Mouse (Mus musculus) gastrocnemius, postnatal 10 days (tissue): Measurements from ENCODE around the gene Slc7a1. TPM values are rescaled to one million over a fixed set of nuclear protein-coding genes. Genes with fewer than 3 reads are reported as not detected.
"Not testable (repeated sequence)": the region's sequence is repeated elsewhere in the genome, so short reads cannot be mapped to it uniquely, and the experiment has no call there.

ENCODE experiments used
- DNase-seq: peaks from one replicate; pipeline ENCODE4 v3.0.0; 2021; ENCODE audit warnings: mixed read lengths
- total RNA-seq, 2 experiments: library from RNA; stranded (reverse); gene quantifications; 2 replicates each; pipeline ENCODE4 v1.2.3; 2021

Gene Slc7a1
- total RNA-seq, 2 experiments from 2014 or later: 8.0 to 9.8 TPM

- DNase-seq: no peak
These were observed 31.9 kb downstream of the Slc7a1 start for GRCm38 (mm10) chr5:148367816-148368215.

GRCm38 (mm10) chr5:148366455-148366854 lies 33.2 kb downstream of the Slc7a1 start:
- no peak for DNase-seq

GRCm38 (mm10) chr5:148363441-148364113 lies 36.1 kb downstream of the Slc7a1 start:
- no peak for DNase-seq

- DNase-seq: no peak
These were observed 37.4 kb downstream of the Slc7a1 start for GRCm38 (mm10) chr5:148362296-148362695.

GRCm38 (mm10) chr5:148361759-148362010 lies 38.0 kb downstream of the Slc7a1 start:
- no peak for DNase-seq

GRCm38 (mm10) chr5:148360922-148361758 lies 38.6 kb downstream of the Slc7a1 start:
- DNase-seq: no peak

GRCm38 (mm10) chr5:148359131-148359530 lies 40.6 kb downstream of the Slc7a1 start:
- DNase-seq: no peak

GRCm38 (mm10) chr5:148357168-148357567 lies 42.5 kb downstream of the Slc7a1 start:
- no peak for DNase-seq

GRCm38 (mm10) chr5:148355822-148356221 lies 43.9 kb downstream of the Slc7a1 start:
- DNase-seq: no peak

- DNase-seq: no peak
These were observed 45.2 kb downstream of the Slc7a1 start for GRCm38 (mm10) chr5:148354536-148354935.

GRCm38 (mm10) chr5:148353429-148353828 lies 46.3 kb downstream of the Slc7a1 start:
- DNase-seq: no peak

GRCm38 (mm10) chr5:148349327-148350011 lies 50.2 kb downstream of the Slc7a1 start:
- no peak for DNase-seq

- DNase-seq: no peak
These were observed 51.6 kb downstream of the Slc7a1 start for GRCm38 (mm10) chr5:148348153-148348552.

GRCm38 (mm10) chr5:148346543-148346942 lies 53.2 kb downstream of the Slc7a1 start:
- no peak for DNase-seq

GRCm38 (mm10) chr5:148344374-148344773 lies 55.3 kb downstream of the Slc7a1 start:
- no peak for DNase-seq

- no peak for DNase-seq
These were observed 57.5 kb downstream of the Slc7a1 start for GRCm38 (mm10) chr5:148342061-148342741.

- DNase-seq: no peak
These were observed 60.6 kb downstream of the Slc7a1 start for GRCm38 (mm10) chr5:148339126-148339525.

GRCm38 (mm10) chr5:148332622-148332974 lies 67.1 kb downstream of the Slc7a1 start:
- DNase-seq: peak; percentile 74

GRCm38 (mm10) chr5:148331926-148332621 lies 67.6 kb downstream of the Slc7a1 start:
- DNase-seq: no peak

GRCm38 (mm10) chr5:148331229-148331776 lies 68.4 kb downstream of the Slc7a1 start:
- no peak for DNase-seq

- DNase-seq: no peak
These were observed 70.7 kb downstream of the Slc7a1 start for GRCm38 (mm10) chr5:148328982-148329381.

GRCm38 (mm10) chr5:148326295-148326694 lies 73.4 kb downstream of the Slc7a1 start:
- DNase-seq: not testable (repeated sequence)
